Mouse (Mus musculus) gastrocnemius, postnatal 10 days (tissue): ENCODE data around the gene Lalba. TPM values are rescaled to one million over a fixed set of nuclear protein-coding genes. Genes with fewer than 3 reads are reported as not detected.
"Not testable (repeated sequence)": the region's sequence is repeated elsewhere in the genome, so short reads cannot be mapped to it uniquely, and the experiment has no call there.

Experiments used
- DNase-seq: peaks from one replicate; pipeline ENCODE4 v3.0.0; 2021; ENCODE audit warnings: mixed read lengths
- long read RNA-seq, 2 experiments: library from polyadenylated mRNA; stranded (forward); transcript quantifications; one replicate each; pipeline ENCODE4 v2.0.0; 2021
- total RNA-seq, 2 experiments: library from RNA; stranded (reverse); gene quantifications; 2 replicates each; pipeline ENCODE4 v1.2.3; 2021

Lalba gene
- under 1 TPM; 0.36 to 0.54 TPM for total RNA-seq
- long read RNA-seq, experiment 1: 0 reads
- long read RNA-seq, experiment 2: 0 reads

- no peak for DNase-seq
Observed at GRCm38 (mm10) chr15:98482701-98483100, at the start of gene Lalba. Gene Lalba, minus strand, starts transcription at chr15:98482721.

- DNase-seq: no peak
Observed at GRCm38 (mm10) chr15:98532281-98532680, 49.8 kb upstream of the Lalba start.

GRCm38 (mm10) chr15:98528066-98528563, 45.6 kb upstream of the Lalba start:
- no peak for DNase-seq

- no peak for DNase-seq
Observed at GRCm38 (mm10) chr15:98527056-98527771, 44.7 kb upstream of the Lalba start.

GRCm38 (mm10) chr15:98526057-98526456, 43.5 kb upstream of the Lalba start:
- no peak for DNase-seq

- no peak for DNase-seq
Observed at GRCm38 (mm10) chr15:98521245-98521644, 38.7 kb upstream of the Lalba start.

- DNase-seq: peak; percentile 57
Observed at GRCm38 (mm10) chr15:98517380-98518355, 35.1 kb upstream of the Lalba start.

- not testable (repeated sequence) for DNase-seq
Observed at GRCm38 (mm10) chr15:98514845-98515244, 32.3 kb upstream of the Lalba start.

- DNase-seq: no peak
Observed at GRCm38 (mm10) chr15:98514146-98514545, 31.6 kb upstream of the Lalba start.

- DNase-seq: not testable (repeated sequence)
Observed at GRCm38 (mm10) chr15:98513676-98514075, 31.2 kb upstream of the Lalba start.

GRCm38 (mm10) chr15:98512799-98513321, 30.3 kb upstream of the Lalba start:
- peak; percentile 68 for DNase-seq

- no peak for DNase-seq
Observed at GRCm38 (mm10) chr15:98512232-98512631, 29.7 kb upstream of the Lalba start.

- no peak for DNase-seq
Observed at GRCm38 (mm10) chr15:98511386-98511928, 28.9 kb upstream of the Lalba start.

- DNase-seq: peak; percentile 88
Observed at GRCm38 (mm10) chr15:98510438-98511385, 28.2 kb upstream of the Lalba start.

- no peak for DNase-seq
Observed at GRCm38 (mm10) chr15:98509387-98509786, 26.9 kb upstream of the Lalba start.

- no peak for DNase-seq
Observed at GRCm38 (mm10) chr15:98507321-98507720, 24.8 kb upstream of the Lalba start.

GRCm38 (mm10) chr15:98506253-98506957, 23.9 kb upstream of the Lalba start:
- no peak for DNase-seq

- peak; percentile 86 for DNase-seq
Observed at GRCm38 (mm10) chr15:98504514-98504913, 22.0 kb upstream of the Lalba start.

- no peak for DNase-seq
Observed at GRCm38 (mm10) chr15:98503317-98503716, 20.8 kb upstream of the Lalba start.

GRCm38 (mm10) chr15:98497631-98498030, 15.1 kb upstream of the Lalba start:
- DNase-seq: no peak
